Mouse (Mus musculus) myocyte (in vitro differentiated cells): Measurements from ENCODE around the gene Ppp1r11. TPM values are rescaled to one million over a fixed set of nuclear protein-coding genes. Genes with fewer than 3 reads are reported as not detected.

Experiments
- H3K27me3 ChIP-seq: one replicate; pipeline ENCODE4 v1.6.1; 2011; ENCODE audit not compliant: control insufficient read depth, insufficient read depth, insufficient read length
- H3K36me3 ChIP-seq: one replicate; pipeline ENCODE4 v1.6.1; 2011; ENCODE audit not compliant: control insufficient read depth, insufficient read depth
- H3K4me2 ChIP-seq: one replicate; pipeline ENCODE4 v1.6.1; 2011; ENCODE audit warnings: low read depth, control low read depth
- H3K4me3 ChIP-seq: one replicate; pipeline ENCODE4 v1.5.1; 2011; ENCODE audit warnings: mild to moderate bottlenecking, control low read depth, moderate library complexity
- H3K79me2 ChIP-seq: one replicate; pipeline ENCODE4 v1.6.1; 2011; ENCODE audit not compliant: control insufficient read depth, insufficient read depth
- H3ac ChIP-seq: one replicate; pipeline ENCODE4 v1.6.1; 2011; ENCODE audit not compliant: control insufficient read depth, insufficient read length
- CEBPB ChIP-seq: IDR thresholded peaks from 2 replicates; pipeline ENCODE4 v1.6.1; 2011; ENCODE audit warnings: mild to moderate bottlenecking, moderate library complexity; ENCODE audit not compliant: poor library complexity, insufficient read depth, severe bottlenecking
- E2F4 ChIP-seq: IDR thresholded peaks from one replicate; pipeline ENCODE4 v1.6.1; 2011; ENCODE audit warnings: mild to moderate bottlenecking, control low read depth, moderate library complexity; ENCODE audit not compliant: insufficient read depth
- MAX ChIP-seq: IDR thresholded peaks from one replicate; pipeline ENCODE4 v1.6.1; 2011; ENCODE audit warnings: low read depth, mild to moderate bottlenecking, control low read depth
- MYOD1 ChIP-seq, 3 experiments: IDR thresholded peaks; one replicate each; pipeline ENCODE4 v1.6.1; 2011; ENCODE audit warnings: control low read depth in 2 of 3, low read depth in 2 of 3, mild to moderate bottlenecking in 2 of 3, moderate library complexity in 1 of 3; ENCODE audit not compliant: insufficient read length in 2 of 3, control insufficient read depth in 1 of 3
- MYOG ChIP-seq, 3 experiments: IDR thresholded peaks; one replicate each; pipeline ENCODE4 v1.6.1; 2011; ENCODE audit warnings: control low read depth in 2 of 3, low read depth in 2 of 3, mild to moderate bottlenecking in 2 of 3; ENCODE audit not compliant: insufficient read length in 2 of 3, control insufficient read depth in 1 of 3, insufficient read depth in 1 of 3
- POLR2A ChIP-seq: IDR thresholded peaks from one replicate; pipeline ENCODE4 v1.6.1; 2011; ENCODE audit warnings: low read depth, mild to moderate bottlenecking, control low read depth, moderate library complexity; ENCODE audit not compliant: insufficient read length
- POLR2AphosphoS2 ChIP-seq: IDR thresholded peaks from one replicate; pipeline ENCODE4 v1.6.1; 2011; ENCODE audit warnings: low read depth, control low read depth; ENCODE audit not compliant: insufficient read length
- REST ChIP-seq: IDR thresholded peaks from one replicate; pipeline ENCODE4 v1.6.1; 2011; ENCODE audit warnings: mild to moderate bottlenecking, control low read depth, moderate library complexity; ENCODE audit not compliant: insufficient read depth, insufficient read length
- SRF ChIP-seq: IDR thresholded peaks from one replicate; pipeline ENCODE4 v1.6.1; 2011; ENCODE audit warnings: low read depth; ENCODE audit not compliant: control insufficient read depth, insufficient read length
- TCF12 ChIP-seq: IDR thresholded peaks from one replicate; pipeline ENCODE4 v1.6.1; 2011; ENCODE audit warnings: mild to moderate bottlenecking, control low read depth; ENCODE audit not compliant: poor library complexity, insufficient read depth, severe bottlenecking
- TCF3 ChIP-seq: IDR thresholded peaks from one replicate; pipeline ENCODE4 v1.6.1; 2011; ENCODE audit warnings: low read depth, control low read depth; ENCODE audit not compliant: insufficient read length
- USF1 ChIP-seq: IDR thresholded peaks from one replicate; pipeline ENCODE4 v1.6.1; 2011; ENCODE audit warnings: low read depth, mild to moderate bottlenecking, control low read depth, moderate library complexity
- polyA plus RNA-seq: library from polyadenylated mRNA; unstranded; fragments of >200 nt; fragmentation: generic; extraction: Trizol; gene quantifications from one replicate; pipeline ENCODE4 v1.2.1, GENCODE M21; 2012; ENCODE audit warnings: missing spikeins

Gene Ppp1r11
- polyA plus RNA-seq, 1 experiment, result 153 TPM

DNA sequence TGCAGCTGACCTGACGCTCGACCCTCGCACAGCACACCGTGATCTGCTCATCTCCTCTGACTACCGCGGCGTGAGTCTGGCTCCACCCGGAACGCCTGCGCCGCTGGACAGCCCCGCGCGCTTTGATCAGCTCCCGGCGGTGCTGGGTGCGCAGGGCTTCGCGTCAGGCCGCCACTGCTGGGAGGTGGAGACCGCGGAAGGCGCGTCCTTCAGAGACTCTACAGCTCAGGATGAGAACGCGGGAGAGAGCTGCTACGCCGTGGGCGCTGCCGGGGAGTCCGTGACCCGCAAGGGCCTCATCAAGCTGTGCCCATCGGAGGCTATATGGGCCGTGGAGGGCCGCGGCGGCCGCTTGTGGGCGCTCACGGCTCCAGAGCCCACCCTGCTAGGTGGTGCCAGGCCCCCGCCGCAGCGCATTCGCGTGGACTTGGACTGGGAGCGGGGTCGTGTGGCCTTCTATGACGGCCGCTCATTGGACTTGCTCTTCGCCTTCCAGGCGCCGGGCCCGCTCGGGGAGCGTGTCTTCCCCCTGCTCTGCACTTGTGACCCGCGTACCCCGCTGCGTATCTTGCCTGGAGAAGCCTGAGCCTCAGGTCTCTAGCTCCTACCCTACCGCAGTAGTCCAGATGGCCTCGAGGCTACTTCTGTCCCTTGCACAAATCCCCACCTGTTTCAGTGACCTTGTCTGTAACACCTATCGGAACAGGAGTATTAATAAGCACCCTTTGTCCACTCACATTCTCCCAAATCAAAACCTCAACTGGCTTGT, 4.3 kb downstream of the Ppp1r11 start:
- H3K4me2 ChIP-seq, result peak overlapping the region; percentile 34

DNA sequence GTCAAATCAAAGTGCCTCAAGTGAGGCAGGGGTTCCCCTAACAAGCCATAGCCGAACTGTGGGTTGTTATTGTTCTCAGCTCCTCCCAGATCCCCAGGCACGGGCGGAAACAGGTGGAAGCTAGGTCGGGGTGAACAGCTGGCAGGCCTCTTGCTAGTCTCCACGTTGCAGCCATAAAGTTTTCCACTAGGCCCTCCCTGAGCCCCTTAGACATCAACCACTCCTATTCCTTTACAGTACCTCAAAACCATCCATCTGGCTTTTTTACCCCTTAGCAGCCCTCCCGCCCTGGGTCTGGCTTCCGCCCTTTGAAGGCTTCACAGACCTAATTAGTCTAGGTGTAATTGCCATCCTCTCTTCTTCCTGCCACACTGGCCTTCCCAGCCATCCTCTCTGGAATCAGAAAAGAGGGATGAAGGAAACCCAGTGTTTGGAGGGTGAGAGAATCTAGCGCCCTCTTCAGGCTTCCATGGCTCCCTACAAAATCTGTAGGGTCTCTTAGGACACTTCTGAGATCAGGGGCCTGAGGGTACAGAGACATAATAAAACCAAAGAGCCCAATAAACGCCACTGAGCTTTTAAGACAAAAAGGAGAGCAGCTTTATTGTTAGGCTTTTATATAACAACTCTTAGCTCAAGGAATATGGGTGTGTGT, 7.3 kb downstream of the Ppp1r11 start:
- Histone ChIP-seq H3K36me3 (no peaks in the 10 kb centered on the region), H3K4me3 (no peak overlapping the region), H3K79me2 (no peaks in the 10 kb centered on the region), H3ac (no peak overlapping the region), H3K4me2 (no peak overlapping the region), H3K27me3 (no peaks in the 10 kb centered on the region)
- TF ChIP-seq MYOD1 (IDR thresholded peaks at IDR 0.05; ENCODE audit: control insufficient read depth in 1 of 3, insufficient read length in 2 of 3, low read depth in 2 of 3) (peak in 2 of 3 experiments; percentile 44 to 46), MYOG (IDR thresholded peaks at IDR 0.05; ENCODE audit: control insufficient read depth in 1 of 3, insufficient read depth in 1 of 3, insufficient read length in 2 of 3, low read depth in 2 of 3) (peak in 2 of 3 experiments; percentile 54 to 55), SRF (no peak)

More for the DNA sequence above, 4.3 kb downstream of the Ppp1r11 start:
- no peak overlapping the region for H3K4me3 ChIP-seq
- no peaks in the 10 kb centered on the region for H3K27me3 ChIP-seq
- H3ac ChIP-seq, result no peak overlapping the region
- no peaks in the 10 kb centered on the region for H3K36me3 ChIP-seq
- H3K79me2 ChIP-seq, result peaks cover 9% of the 10 kb centered on the region
- TF ChIP-seq POLR2A, result peak; percentile 28
- peak; percentile 82 for TF ChIP-seq POLR2AphosphoS2
- TF ChIP-seq E2F4, result no peak

DNA sequence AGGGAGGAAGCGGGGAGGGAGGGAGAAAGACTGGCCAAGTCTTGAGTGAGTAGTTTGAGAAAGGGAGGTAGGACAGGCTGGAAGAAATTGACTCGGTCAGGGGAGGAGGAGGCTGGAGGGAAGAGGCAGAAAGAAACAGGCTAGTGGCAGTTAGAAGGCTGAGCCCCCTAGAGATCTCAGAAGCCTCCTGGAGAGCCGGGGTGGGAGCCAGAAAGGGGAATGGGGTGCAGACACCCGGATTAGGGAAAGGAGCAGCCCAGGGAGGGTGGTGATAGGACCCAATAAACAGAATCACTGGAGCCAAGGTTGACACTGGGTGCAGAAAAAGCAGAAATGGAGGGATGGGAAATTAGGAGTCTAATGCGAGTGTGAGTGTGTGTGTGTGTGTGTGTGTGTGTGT, 7.8 kb downstream of the Ppp1r11 start:
- Histone ChIP-seq H3K4me3 (no peak overlapping the region), H3K27me3 (no peaks in the 10 kb centered on the region), H3K79me2 (no peaks in the 10 kb centered on the region), H3K36me3 (no peaks in the 10 kb centered on the region), H3K4me2 (no peak overlapping the region), H3ac (no peak overlapping the region)
- TF ChIP-seq SRF (no peak), TCF3 (no peak), CEBPB (no peak), POLR2AphosphoS2 (no peak), MAX (no peak), MYOG (IDR thresholded peaks at IDR 0.05; ENCODE audit: control insufficient read depth in 1 of 3, insufficient read depth in 1 of 3, insufficient read length in 2 of 3, low read depth in 2 of 3) (no peak), MYOD1 (IDR thresholded peaks at IDR 0.05; ENCODE audit: control insufficient read depth in 1 of 3, insufficient read length in 2 of 3, low read depth in 2 of 3) (no peak), E2F4 (no peak), USF1 (no peak), POLR2A (no peak), TCF12 (no peak), REST (no peak)

DNA sequence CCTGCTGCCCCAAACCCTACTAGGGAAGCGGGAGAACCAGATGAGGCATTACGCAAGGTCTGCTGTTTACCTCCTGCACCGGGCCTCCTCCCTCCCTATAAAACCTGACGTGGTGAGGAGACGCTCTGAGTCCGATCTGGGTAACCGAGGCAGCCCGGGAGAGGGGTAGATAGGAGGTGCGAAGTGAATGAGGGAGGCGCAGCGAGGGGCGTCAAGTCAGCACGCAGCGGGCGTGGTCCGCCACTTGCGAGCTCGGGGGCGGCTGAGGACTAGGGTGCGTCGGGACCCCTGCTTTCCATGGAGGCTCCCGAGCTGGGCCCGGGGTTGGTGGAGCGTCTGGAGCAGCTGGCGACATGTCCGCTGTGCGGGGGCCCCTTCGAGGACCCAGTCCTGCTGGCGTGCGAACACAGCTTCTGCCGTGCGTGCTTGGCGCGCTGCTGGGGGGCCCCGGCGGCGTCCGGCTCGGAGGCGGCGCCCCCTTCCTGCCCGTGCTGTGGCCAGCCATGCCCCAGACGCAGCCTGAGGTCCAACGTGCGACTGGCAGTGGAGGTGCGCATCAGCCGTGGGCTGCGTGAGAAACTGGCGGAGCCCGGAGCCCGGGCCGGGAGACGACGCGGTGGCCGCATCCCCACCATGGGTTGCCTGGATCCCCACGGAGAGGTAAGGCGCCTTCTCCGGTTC, 8.6 kb downstream of the Ppp1r11 start, which contains the start of gene Rnf39:
Rnf39 (plus strand) TSS at position 128 of the 681 bp plus-strand sequence.
- H3ac ChIP-seq, result no peak within 1 kb of the TSS
- H3K27me3 ChIP-seq, result no peaks in the 10 kb centered on the region
- H3K36me3 ChIP-seq, result no peaks in the 10 kb centered on the region
- H3K4me2 ChIP-seq, result no peak within 1 kb of the TSS
- no peak within 1 kb of the TSS for H3K4me3 ChIP-seq
- no peak for TF ChIP-seq MYOG (IDR thresholded peaks at IDR 0.05; ENCODE audit: control insufficient read depth in 1 of 3, insufficient read depth in 1 of 3, insufficient read length in 2 of 3, low read depth in 2 of 3)
- no peak for TF ChIP-seq MYOD1 (IDR thresholded peaks at IDR 0.05; ENCODE audit: control insufficient read depth in 1 of 3, insufficient read length in 2 of 3, low read depth in 2 of 3)
- TF ChIP-seq REST, result no peak
- no peak for TF ChIP-seq TCF3
- TF ChIP-seq MAX, result no peak
- TF ChIP-seq SRF, result no peak
- TF ChIP-seq USF1, result no peak
- no peak for TF ChIP-seq POLR2AphosphoS2
- TF ChIP-seq POLR2A, result no peak
- no peak for TF ChIP-seq E2F4
- no peak for TF ChIP-seq TCF12
- no peak for TF ChIP-seq CEBPB
- H3K79me2 ChIP-seq, result no peaks in the 10 kb centered on the region

DNA sequence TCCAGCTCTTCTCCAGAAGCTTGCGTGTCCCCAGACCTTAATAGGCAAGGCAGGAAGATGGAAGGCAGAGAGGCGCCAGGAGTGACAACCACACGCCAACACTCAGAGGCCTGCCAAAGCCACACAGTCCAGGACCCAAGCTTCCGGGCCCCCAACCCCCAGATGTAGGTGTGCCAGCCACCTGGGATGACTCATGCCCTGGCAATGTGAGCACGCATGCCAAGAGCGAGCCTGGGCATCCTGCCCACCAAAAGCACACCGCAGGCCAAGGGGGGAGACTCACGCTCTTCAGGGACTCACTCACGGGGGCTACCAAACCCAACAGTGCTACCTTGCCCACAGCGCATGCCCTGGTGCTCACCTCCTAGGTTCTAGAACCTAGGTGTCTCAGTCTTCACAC, 9.2 kb downstream of the Ppp1r11 start:
- no peak for TF ChIP-seq USF1
- TF ChIP-seq MAX, result no peak
- no peak for TF ChIP-seq REST
- TF ChIP-seq SRF, result no peak
- TF ChIP-seq MYOG (IDR thresholded peaks at IDR 0.05; ENCODE audit: control insufficient read depth in 1 of 3, insufficient read depth in 1 of 3, insufficient read length in 2 of 3, low read depth in 2 of 3), result no peak
- TF ChIP-seq TCF3, result no peak
- TF ChIP-seq POLR2A, result no peak
- no peak for TF ChIP-seq TCF12
- TF ChIP-seq MYOD1 (IDR thresholded peaks at IDR 0.05; ENCODE audit: control insufficient read depth in 1 of 3, insufficient read length in 2 of 3, low read depth in 2 of 3), result no peak
- no peak for TF ChIP-seq E2F4
- no peak for TF ChIP-seq CEBPB
- TF ChIP-seq POLR2AphosphoS2, result no peak
- Histone ChIP-seq H3K4me3 (no peak overlapping the region), H3K36me3 (no peaks in the 10 kb centered on the region), H3K79me2 (no peaks in the 10 kb centered on the region), H3ac (no peak overlapping the region), H3K27me3 (no peaks in the 10 kb centered on the region), H3K4me2 (no peak overlapping the region)
